Mouse (Mus musculus) CD4-positive, CD25-positive, alpha-beta regulatory T cell (primary cell): Measurements from ENCODE around the gene Col8a2. TPM values are rescaled to one million over a fixed set of nuclear protein-coding genes. Genes with fewer than 3 reads are reported as not detected.

ENCODE experiments used
- polyA plus RNA-seq: library from polyadenylated mRNA; unstranded; fragments of 100-300 nt; shearing (Covaris generic); gene quantifications from one replicate; pipeline ENCODE4 v1.2.1, GENCODE M21; 2017

Gene Col8a2
- polyA plus RNA-seq: not detected

DNA sequence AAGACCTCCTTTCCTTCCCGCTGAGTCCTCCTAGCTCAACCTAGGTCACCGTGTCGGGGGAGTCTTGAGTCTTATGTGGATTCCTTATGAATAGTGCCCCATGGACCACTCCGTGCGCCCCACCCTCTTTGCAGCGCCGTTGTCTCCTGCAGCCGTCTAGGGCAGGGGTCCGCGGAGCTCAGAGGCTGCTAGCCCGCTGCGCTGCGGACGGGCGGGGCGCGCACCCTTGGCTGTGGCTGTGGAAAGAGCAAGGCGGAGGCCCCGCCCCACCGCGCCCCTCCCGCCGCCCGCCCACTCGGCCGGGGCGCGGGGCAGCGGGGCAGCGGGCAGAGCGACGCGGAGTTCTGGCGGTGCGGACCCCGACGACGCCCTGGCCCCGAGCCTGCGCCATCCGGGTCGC is at the start of gene Col8a2:
Gene Col8a2 (plus strand): TSS at position 302 of the 400 bp plus-strand sequence.

DNA sequence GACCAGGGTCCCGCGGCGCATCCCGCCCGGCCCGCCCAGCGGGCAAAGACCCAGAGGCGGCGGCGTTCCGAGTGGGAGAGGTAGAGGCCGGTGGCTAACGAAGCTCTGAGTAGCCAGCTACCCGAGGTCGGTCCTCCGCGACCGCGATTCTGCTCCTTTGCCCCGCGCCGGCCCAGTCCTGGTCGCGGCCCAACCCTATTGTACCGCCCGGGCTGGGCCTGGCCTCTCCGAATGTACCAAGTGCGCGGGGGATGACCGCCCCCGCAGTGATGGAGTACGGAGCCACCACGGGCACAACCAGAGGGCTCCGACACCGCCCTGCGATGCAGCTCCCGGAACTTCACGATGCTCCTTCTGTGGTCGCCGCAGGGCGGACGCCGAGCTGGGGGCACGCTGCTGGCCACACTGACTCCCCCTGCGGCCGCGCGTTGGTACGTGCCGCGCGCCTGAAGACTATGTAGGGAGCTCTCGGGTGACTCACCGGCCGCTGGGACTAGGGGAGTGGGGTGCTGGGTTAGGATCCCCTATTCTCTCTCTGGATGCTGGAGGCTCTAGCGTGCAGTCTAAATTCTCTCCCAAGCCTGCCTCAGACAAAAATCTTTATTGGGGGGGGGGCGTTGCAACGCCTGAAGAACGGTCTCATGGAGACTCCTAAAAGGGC is 30.3 kb upstream of the Col8a2 start, which contains the start of gene Map7d1:
Gene Map7d1 (minus strand): TSS at position 213 of the 661 bp plus-strand sequence.

GRCm38 (mm10) chr4:126262119-126262807 is 24.3 kb upstream of the Col8a2 start, which contains the start of gene Trappc3:
Gene Trappc3 (plus strand): TSS chr4:126262325.

GRCm38 (mm10) chr4:126321111-126321853 is 34.7 kb downstream of the Col8a2 start, which contains the start of gene Adprhl2:
Gene Adprhl2 (minus strand): TSS chr4:126321703.

DNA sequence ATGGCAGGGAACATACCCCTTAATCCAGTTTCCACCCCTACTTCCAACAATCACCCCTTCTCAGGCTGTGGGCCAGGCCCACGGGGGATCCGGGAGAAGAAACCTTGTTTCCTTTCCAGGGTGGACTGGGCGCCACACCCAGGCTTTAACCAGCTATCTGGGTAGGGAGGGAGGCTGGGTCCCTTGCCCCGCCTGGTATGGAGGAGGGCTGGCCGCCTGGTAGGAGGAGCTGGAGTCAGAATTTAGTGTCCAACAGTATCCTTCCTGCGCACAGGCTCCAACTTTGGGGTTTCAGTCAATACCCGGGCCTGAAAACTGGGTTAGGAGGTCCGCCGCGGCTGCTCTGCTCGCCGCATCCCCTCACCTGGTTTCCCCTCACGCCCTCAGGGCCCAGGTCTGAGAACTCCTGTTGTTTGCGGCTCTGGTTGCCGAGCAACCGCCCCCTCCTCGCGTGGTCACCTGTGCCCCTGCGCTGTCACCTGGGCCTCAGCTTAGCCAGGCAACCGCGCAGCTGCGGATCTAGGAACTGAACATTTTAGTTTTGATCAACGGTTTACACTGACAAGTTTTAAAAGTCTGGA is 38.8 kb downstream of the Col8a2 start, which contains the start of gene Tekt2:
Gene Tekt2 (minus strand): TSS at position 408 of the 581 bp plus-strand sequence.

Other genes with a start within 250 kb of the Col8a2 start
- gene Mrps15, start 239.9 kb upstream of the Col8a2 start, polyA plus RNA-seq: 111 TPM
- gene Oscp1, start 228.2 kb upstream of the Col8a2 start, polyA plus RNA-seq: 0.16 TPM
- gene Lsm10, start 190.2 kb upstream of the Col8a2 start, polyA plus RNA-seq: 60.2 TPM
- gene Stk40, start 182.8 kb upstream of the Col8a2 start, polyA plus RNA-seq: 54.4 TPM
- gene Eva1b, start 139.0 kb upstream of the Col8a2 start, polyA plus RNA-seq: 51.3 TPM
- 1.6 TPM for gene Sh3d21, start 123.3 kb upstream of the Col8a2 start, polyA plus RNA-seq
- gene Thrap3, start 84.0 kb upstream of the Col8a2 start, polyA plus RNA-seq: 232 TPM
- gene Map7d1, start 30.4 kb upstream of the Col8a2 start, polyA plus RNA-seq: 56.9 TPM
- 103 TPM for gene Trappc3, start 24.5 kb upstream of the Col8a2 start, polyA plus RNA-seq
- gene Adprhl2, start 34.9 kb downstream of the Col8a2 start, polyA plus RNA-seq: 79.9 TPM
- not detected for gene Tekt2, start 38.9 kb downstream of the Col8a2 start, polyA plus RNA-seq
- gene Ago3, start 142.8 kb downstream of the Col8a2 start, polyA plus RNA-seq: 25.2 TPM
- gene Ago1, start 181.8 kb downstream of the Col8a2 start, polyA plus RNA-seq: 6.3 TPM
- 0.14 TPM for gene Ago4, start 246.7 kb downstream of the Col8a2 start, polyA plus RNA-seq